Mouse (Mus musculus) hematopoietic stem cell, adult 5-6 weeks (primary cell): ENCODE measurements around the gene Gpr137. TPM values are rescaled to one million over a fixed set of nuclear protein-coding genes. Genes with fewer than 3 reads are reported as not detected.
A peak's percentile ranks its signal among the peaks of the same experiment; 100 is the strongest.

ENCODE experiments used
- ATAC-seq, 2 experiments: fragments of 125-278 bp in 1 of 2; replicated peaks in 1 of 2; 2 replicates each; pipeline ENCODE4 v1.8.0; 2016 to 2017; ENCODE audit warnings: inconsistent platforms in 2 of 2, mild to moderate bottlenecking in 2 of 2, moderate number of reproducible peaks in 2 of 2, low read depth in 1 of 2, moderate TSS enrichment in 1 of 2; ENCODE audit not compliant: low FRiP score in 2 of 2, poor library complexity in 2 of 2, severe bottlenecking in 2 of 2, insufficient read depth in 1 of 2, low TSS enrichment in 1 of 2
- total RNA-seq: library from RNA; stranded (forward); fragments of 172-1452, 232-1000 nt; gene quantifications from 2 replicates; pipeline ENCODE4 v1.2.3, GENCODE M21; 2017

Gpr137 gene
- total RNA-seq, 1 experiment from 2014 or later, result 19.5 TPM

DNA sequence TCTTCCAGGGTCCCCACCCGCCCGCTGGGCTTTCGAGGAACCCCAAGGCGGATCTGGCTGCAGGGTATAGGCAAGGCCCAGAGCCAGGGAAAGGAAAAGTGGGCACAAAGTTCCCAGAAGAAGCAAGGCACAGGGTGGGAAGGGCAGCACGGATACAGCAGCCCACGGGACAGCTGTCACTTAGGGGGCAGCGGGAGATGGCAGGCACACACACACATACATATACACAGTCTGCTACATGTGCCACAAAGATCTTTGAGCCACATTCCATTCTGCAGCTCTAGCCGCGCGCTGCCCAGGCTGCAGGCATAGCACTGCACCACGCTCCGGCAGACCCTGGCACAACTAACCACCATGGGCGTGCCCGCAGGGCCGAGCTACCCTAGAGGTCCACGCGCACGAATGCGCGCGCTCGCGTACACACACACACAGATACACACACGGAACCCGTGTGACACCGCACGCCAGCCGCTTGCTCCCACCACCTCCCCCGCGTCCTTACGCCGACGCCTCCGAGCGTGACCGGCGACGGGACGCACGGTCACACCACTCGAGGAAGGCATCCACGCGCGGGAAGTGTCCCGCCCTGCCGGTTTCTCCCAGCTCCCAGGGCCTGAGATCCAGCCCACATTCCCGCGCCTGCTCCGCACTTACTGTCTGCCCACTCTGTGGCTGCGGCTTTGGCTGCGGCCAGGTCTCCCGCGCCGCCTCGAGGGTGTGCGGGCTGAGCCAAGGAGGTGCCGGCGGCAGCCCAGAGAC lies 8.7 kb downstream of the Gpr137 start:
- peak; percentile 32 to 42; a peak in 2 of 4 replicates for ATAC-seq

DNA sequence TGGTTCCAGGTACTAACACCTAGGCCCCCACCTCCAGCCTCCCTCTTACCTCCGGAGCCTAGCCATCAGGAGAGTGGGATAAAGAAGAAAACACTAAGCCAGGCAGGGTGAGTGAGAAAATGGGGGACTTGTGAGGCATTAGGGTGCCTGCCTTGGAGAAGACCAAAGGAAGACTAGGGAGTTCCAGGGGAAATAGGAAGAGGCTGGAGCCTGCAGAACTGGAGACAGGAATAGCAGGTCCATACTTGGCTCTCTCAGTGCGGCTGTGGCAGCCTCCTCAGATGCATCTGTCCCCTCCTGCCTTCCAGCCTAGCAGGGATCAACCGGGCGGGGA lies 9.2 kb downstream of the Gpr137 start:
- ATAC-seq, result no peak

DNA sequence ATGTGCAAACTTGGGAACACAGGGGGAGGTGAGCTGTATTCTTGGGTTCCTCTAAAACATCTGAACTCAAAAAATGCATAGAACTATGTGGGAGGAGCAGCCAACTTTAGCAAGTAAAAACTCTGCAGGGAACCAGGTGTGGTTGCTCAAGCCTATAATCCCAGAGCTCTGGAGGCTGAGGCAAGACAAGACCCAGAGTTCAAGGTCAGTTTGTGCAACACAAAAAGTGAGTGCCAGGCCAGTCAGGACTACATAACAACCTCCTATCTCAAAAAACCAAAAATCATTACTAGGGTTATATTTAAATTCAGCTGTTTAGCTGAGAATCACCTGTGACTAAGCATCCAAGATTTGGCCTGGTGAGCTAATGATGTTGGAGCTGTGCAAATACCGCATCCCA lies 10.3 kb downstream of the Gpr137 start:
- ATAC-seq, result no peak

DNA sequence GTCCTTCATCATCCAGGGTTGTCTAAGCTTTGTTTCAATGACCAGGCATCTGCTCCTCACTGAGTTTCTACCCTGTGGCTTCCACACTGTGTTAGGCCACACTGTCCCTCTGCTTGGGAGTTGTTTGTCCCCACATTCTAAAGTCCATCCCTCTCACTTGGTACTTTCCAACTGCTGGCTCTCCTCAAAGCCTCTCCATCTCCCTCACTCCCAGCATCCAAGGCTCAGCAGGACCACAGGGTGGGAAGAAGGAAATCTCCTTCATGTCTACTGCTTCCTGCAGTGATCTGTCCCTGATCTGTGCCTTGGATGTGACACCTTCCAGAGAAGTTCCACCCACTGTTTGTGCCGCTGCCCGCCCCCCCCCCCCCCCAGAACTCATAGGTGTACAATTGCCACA lies 11.3 kb downstream of the Gpr137 start:
- ATAC-seq, result no peak

DNA sequence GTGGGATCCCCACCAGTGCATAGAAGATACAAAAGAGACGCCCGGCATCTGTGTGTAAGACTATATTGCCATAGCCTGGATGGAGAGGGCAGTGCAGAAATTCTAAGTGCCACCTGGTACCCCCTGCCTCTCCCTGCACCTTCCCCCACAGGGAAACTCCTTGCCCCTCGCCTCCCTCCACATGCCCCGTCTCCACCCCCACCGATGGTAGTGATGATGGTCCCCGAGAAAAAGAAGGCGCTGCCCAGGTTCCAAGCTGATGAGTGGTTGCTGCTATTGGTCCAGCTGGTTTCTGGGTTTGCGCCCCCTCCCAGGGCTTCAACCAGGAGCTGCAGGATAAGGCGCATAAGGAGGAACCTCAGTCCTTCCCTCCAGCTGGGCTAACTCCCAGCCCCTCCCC lies 14.2 kb downstream of the Gpr137 start:
- ATAC-seq, result no peak

DNA sequence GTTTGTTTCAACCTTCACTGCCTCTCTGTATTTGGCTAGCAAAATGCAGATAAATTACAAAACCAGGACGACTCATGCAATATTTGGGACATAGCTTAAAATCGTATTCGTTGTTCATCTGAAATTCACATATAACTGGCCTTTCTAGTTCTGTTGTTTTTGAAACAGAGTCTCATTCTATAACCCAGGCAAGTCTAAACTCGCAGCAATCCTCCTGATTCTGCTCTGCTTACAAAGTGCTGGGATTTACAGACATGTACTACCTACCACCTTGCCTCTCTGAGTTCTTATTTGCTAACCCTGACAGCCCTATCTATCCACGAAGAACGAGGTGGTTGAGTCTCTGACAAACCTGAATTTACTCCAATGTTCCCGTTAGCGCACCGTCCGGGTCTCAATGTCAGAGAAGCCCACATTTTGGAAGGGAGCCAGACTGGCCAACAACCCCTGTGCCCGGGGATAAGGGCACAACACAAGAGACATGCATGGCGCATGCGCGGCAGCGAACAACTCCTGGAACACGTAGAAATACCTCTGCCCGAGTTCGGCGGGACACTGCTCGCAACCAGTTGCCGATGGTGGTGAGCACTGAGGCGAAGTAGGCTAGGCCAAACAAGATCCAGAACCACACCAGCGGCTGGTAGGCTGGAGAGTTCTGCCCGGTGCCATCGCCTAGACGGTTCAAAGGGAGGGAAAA lies 15.6 kb downstream of the Gpr137 start:
- ATAC-seq, result no peak

DNA sequence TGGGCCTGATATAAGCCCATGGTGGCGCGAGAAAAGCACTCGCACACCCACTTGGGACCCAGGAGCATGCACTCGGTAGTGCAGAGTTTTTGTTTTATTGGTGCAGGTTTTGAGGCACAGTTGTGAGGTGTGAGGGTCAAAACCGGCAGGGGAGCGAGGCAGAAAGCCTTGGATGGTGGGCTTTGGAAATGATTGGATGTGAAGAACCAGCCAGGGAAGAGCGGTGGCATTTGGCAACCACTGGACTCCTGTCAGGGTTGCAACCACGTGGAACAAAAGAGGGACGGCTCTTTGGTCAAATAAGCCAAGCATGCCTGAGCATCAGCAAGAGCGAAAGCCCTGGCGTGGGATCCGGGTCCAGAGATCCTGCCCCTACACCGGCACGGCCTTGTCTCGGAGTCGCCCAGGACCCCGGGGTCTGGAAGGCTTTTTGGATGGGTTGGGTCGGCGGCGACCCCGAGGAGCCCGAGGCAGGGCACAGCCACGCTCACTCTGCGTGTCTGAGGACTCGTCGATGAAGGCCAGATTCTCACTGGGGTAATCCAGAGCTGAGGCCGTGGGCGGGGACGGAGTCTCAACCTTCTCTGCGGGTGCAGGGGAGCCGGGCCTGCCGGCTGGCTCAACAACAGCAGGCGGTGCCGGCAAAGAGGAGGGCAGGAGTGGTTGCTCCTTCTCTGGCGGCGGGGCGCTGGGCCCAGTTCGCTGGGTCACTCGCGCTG lies 16.5 kb downstream of the Gpr137 start:
- ATAC-seq, result no peak

DNA sequence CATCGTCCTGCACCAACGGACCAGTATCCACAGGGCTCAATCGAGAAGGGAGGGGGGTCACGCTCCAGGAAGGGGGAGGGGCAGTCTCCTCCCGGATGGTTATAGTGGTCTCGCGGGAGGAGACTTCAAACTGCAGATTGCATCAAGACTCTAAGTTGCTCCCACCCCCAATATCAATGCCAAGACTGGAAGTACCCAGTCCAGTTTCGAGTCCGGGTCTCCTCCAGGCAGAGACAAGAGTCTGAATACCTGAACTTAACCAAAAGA lies 17.0 kb downstream of the Gpr137 start, which contains the start of gene Catsperz:
Catsperz (minus strand) TSS at position 74 of the 267 bp plus-strand sequence.
- no peak for ATAC-seq

DNA sequence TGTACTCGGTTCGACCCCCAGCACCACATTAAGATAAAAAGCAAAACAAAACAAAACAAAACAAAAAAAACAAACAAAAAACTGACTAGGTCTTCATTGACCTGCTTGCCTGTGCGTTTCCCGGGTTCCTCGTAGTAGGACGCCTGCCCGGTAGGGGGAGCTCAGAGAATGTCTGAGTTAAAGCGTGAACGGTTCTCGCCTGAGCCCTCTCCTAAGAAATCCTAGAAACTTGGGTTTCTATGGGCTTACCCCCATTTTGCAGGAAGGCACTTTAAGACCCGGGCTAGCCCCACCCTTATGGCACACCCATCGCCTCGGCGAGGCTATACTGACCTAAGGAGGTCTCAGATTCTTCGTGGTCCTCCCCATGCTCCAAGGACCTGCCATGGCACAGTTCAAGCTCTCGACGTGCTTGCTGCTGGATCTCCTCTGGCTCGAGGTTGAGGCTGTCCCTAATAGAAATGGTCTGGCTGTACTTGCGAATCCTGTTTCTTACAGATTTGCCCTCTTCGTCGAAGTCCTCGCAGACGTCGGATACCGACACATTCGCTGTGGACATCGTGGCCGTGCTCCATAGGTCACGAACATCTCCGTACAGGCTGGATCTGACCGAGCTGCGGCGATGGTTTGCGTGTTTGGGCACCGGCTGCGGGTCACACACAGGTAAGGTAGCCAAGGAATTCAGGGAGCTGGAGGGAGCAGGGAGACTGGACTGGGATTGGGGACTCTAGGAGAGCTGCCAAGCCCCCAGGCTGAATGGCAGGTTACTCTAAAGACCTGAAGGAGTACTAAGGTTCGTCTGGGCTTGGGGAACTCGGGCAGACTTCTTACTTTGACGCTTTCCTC lies 17.6 kb downstream of the Gpr137 start:
- no peak for ATAC-seq

DNA sequence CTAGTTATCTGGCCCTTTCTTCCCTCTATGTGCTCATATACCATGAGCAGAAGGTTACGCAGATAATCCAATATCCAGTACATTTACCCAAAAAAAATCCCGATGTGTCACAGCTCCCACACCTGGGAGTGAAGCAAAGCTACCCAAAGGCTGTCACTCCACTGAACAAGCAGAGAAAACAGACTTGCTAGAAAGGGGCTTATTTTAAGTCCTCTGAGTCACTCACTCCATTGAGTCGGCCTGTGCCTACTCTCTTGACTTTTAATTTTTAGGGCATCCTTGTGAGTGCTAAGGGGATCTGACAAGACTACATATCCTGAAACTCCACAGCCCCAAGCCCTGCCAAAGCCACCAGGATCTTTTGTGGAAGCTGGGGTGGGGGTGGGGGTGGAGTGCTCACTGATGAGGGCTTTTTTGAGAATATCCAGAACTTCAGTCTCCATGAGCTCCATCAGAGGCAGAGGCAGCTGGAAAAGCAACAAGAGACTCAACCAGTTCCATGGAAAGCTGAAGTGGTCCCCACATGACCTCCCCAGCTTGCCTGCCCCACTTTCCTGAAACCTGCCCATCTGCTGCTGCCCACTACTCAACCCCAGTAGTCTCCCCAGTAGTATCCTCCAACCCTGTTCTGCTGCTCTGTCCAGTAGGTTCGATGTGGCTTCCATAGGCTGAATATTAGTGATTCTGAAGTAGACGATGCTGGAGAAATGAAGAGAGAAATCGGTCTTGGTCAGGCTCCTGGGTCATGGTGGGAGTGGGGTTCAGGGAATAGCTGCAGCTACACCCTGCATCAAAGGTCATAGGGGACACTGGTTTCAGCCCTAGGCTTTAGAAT lies 19.2 kb downstream of the Gpr137 start:
- ATAC-seq, result no peak

DNA sequence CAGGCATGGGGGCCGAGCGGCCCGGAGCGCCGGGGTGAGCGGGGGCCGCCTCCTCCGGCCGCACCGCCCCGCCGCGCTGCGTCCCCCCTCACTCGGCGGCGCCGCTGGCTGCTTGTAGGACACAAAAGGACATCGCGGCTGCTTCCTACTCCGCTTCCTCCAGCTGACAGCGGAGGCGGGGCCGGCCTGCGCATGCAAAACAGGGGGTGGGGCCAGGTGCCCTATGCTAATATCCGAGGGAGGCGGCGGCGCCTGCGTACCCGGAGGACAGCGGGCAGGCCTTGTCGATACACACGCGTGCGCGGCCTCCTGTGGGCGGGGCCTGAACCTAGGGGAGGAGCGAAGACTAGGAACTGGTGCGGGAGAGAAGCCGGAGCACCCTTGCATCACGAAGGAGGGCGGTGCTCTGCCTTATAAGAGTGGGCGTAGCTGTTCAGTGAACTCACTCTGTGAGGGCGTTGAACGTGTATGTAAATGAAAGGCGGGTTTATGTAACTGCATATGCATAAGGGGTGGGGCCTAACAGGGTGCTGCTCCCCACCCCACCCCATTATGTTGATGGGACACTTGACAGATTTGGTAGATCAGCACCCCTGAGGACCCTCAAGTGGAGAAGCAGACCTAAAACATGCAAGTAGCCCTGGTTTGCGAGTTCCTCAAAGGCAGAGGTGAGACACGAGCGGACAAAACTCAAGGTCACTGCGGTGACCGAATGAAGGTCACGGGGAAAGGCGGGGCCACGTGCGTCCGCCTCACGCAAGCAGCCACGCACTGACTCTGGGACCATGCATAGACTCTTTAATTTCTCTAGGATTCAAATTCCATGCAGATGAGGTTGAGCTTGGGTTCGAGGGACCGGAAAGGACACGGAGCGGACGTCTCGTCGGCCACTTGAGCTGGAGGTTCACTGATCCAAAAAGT lies 20.4 kb downstream of the Gpr137 start, which contains the start of gene Esrra:
Esrra (minus strand) TSS at position 167 of the 921 bp plus-strand sequence.
- peak; percentile 91 to 93 for ATAC-seq

DNA sequence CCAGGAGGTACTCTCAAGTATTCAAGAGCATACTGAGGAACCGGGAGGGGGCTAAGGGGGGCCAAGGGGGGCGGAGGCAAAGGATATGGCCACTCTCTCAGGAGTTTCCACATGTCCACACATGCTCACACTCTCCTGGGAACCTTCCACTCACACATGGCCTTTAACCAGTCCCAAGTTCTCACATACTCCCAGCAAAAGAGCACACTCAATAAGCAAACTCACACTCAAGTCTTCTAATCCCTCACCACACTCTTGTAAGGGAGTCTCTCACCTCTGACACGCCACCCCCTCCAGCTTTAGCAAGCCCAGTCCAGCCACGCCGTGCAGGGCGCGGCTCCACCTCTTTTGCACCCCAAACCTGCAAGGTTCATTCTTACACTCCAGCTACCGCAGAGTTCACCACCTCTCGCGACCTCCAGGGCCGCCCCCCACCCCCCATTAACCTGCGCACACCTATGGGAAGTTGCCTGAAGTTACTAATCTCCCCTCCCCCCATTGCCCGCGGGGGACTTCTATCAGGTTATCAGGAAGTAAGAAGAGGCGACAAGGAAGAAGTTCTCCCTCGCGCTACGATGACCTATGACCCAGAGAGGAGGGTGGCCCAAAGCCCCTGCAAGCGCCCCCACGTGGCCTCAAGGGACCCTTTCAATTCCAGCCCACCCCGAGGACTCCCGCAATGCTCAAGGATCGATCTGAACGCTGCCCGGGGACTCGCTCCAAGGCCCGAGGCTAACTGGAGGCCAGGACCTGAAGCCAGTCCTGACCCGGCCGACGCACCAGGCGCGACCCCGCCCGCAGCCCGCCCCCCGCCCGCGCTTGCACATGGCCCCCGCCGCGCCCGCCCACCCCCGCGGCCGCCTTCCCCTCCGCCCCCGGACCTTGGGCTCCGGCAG lies 21.3 kb downstream of the Gpr137 start:
- no peak for ATAC-seq

DNA sequence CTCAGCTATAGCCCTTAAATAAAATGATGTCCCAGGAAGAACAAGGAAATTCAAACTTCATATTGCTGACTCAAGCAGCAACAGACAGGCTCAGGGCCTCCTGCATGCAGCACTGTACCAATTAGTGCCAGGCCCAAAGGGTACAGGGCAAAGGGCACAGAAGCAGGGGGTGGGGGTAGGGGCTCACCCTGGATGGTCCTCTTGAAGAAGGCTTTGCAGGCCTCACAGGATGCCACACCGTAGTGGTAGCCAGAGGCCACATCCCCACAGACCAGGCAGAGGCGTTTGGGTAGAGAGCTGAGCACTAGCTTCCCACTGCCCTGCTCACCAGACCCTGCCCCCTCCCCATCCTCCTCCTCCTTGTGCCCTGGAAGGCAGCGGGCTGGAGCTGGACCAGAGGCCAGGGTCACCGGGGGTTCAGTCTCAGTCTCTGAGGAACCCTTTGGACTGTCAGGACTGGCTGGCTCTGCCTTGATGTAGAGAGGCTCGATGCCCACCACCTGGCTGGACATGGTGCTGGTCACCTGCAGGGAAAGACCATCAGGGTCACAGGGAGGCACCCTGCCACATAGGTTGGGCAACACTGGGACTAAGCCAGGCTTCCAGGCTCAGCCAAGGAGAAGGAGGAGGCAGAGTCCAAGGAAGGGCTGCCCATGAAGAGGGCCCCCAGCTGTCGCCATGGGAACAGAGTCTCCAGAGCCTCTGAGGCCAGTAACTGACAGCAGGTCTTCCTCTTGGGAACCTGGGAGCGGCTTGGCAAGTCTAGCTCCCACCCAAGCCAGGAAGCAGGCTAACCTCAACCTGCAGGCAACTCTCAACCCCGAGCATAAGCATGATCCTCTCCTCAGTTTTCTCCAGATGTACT lies 22.2 kb downstream of the Gpr137 start:
- ATAC-seq, result no peak

DNA sequence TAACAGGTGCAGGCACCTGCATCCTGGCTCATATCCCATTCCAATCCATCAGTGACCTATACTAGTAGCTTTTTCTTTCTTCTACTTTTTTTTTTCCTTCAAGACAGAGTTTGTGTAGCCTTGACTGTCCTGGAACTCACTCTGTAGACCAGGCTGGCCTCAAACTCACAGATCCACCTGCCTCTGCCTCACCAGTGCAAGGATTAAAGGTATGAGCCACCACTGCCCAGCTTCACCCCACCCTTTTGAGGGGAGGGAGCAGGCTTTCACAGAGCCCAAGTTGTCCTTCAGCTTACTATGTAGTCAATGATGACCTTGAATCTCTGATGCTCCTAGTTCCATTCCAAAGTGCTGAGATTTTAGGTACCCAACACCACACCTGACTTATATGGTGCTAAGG lies 22.8 kb downstream of the Gpr137 start:
- no peak for ATAC-seq
